Mouse (Mus musculus): ENCODE data around the gene Katnal1.
A peak's percentile ranks its signal among the peaks of the same experiment; 100 is the strongest.

The Katnal1 gene

DNA sequence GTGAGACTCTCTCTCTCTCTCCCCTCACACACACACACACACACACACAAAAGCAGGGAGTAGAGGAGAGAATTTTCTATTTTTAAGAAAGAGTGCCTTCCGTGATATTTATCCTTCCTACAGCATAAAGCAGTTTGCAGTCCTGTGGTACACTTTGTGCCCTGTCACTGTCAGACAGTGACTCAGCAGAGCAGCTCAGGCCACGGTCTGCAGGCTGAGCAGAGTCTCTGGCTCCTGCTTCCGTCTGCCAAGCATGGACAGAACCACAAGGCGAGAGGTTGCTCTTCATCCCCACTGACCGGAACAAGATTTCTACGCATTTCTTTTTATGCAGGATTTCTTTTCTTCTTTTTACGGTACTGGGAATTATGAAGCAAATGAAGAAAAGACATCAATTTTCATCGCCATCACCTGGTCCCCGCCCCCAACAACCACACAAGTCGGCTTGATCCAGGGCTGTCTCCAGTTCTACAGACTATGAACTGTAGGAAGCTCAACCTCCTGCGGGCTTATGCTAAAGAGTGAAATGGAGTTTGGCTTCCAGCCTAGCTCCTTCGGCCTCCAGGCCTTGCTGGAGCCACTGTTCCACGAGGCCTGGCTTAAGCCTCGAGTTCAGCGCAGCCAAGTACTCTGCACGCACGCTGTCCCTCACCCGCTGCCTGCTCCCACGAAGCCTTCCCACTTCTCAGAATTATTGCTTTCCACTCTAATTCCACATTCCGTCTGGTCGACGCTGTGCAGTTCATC is 25.4 kb upstream of the Katnal1 start:
- peak in 1 of 2 experiments; percentile 61 for DNase-seq

- DNase-seq = peak; percentile 76 to 90
Measured at GRCm38 (mm10) chr5:148953098-148953497, 24.0 kb upstream of the Katnal1 start.

- DNase-seq = peak in 1 of 2 experiments; percentile 67
Measured at GRCm38 (mm10) chr5:148952419-148952818, 23.3 kb upstream of the Katnal1 start.

- DNase-seq = no peak
Measured at GRCm38 (mm10) chr5:148951360-148951759, 22.2 kb upstream of the Katnal1 start.

GRCm38 (mm10) chr5:148950064-148950463 is 20.9 kb upstream of the Katnal1 start:
- no peak for DNase-seq

- DNase-seq = no peak
Measured at GRCm38 (mm10) chr5:148948577-148948976, 19.5 kb upstream of the Katnal1 start.

GRCm38 (mm10) chr5:148947412-148947811 is 18.3 kb upstream of the Katnal1 start:
- no peak for DNase-seq

- DNase-seq = peak; percentile 50 to 71
Measured at GRCm38 (mm10) chr5:148946787-148947186, 17.7 kb upstream of the Katnal1 start.

GRCm38 (mm10) chr5:148945735-148946134 is 16.6 kb upstream of the Katnal1 start:
- no peak for DNase-seq

DNA sequence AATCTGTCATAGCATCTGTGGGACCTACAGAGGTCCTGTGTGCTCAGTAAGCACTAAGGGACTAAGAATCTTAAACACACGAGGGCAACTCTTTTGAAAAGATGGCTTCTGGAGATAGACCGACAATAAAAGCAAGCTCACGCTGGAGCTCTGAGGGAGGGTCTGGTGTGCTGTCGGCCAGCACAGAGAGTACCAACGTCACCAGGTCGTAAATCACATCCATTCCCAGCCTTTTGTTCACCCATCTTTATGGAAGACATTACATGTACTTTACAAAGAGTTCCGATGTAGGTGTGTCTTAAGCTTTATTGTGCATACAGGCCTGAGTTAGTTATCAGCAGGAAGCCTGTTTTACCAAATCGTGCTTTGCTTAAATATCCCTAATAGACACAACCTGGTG is 14.9 kb upstream of the Katnal1 start:
- DNase-seq = no peak

DNA sequence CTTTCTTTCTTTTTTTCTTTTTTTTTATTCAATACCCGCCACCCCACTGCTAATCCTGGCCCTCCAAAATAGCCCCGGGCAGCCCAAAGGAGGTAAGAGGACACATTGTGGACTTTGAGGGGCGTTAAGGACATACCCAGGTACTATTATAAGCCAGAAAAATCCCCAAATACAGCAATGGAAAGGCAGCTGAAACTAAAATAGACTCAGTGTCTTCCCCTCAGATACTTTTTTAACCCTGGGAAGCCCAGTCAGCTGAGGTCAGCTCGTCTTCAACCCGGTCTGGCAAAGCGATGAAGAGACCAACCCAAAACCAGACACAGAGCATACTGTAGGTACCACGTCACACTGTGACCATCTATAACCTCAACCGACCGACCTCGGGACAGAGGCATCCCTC is 14.3 kb upstream of the Katnal1 start:
- DNase-seq = no peak

DNA sequence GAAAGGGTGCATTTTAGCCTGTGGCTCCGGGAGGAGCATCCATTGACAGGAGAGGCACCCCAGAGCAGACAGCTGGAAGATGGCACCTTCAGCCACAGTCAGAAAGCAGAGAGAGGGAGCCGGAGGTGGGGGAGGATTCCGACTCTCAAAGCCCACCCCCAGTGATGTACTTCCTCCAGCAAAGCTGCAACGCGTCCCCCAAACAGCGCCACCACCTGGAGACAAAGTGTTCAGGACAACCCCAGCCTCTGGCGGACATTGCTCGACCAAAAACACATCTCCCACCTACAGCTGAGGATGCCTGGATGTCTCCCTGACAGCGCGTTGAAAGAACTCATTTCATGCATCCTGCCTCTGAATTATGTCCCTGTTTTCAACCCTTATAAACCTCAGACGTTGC is 13.8 kb upstream of the Katnal1 start:
- no peak for DNase-seq

GRCm38 (mm10) chr5:148942305-148942704 is 13.2 kb upstream of the Katnal1 start:
- no peak for DNase-seq

DNA sequence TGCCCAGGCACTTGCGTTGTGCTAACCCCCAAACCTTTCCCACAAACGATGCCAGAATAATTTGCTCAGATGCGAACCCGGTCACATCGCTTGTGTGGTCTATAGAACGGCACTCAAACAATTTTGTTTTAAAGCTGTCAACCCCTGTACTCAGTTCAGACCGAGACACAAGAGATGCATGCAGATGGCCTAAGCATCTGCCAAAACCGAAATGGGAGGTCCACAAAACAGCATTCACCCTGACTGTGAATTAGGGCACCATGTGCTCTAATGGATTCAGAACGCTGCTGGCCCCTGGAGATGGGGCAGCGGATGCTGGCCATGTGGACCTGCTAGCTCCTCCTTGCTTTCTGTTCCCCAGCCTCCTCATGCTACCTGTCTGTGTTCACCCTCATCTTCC is 12.7 kb upstream of the Katnal1 start:
- DNase-seq = no peak

GRCm38 (mm10) chr5:148939948-148940382 is 10.8 kb upstream of the Katnal1 start:
- DNase-seq = no peak

DNA sequence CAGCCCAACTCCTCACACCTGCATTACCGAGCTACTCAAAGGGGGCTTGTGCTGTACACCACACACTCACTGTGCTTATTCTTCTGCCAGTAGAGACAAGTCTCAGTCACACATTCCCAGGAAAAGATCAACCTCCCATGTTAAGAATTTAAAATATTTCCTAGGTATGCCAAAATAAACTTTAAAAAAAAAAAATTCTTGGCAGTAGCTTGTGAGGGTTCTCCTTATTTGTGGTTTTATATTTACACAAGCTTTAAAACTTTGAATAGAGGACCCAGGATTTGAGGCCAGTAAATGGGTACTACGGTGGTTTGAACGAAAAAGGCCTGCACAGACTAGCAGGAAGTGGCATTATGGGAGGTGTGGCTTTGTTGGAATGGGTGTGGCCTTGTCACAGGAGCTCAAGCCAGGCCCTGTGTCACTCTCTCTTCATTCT is 7.4 kb upstream of the Katnal1 start:
- DNase-seq = peak in 1 of 2 experiments; percentile 38

- no peak for DNase-seq
Measured at GRCm38 (mm10) chr5:148935871-148936270, 6.8 kb upstream of the Katnal1 start.

DNA sequence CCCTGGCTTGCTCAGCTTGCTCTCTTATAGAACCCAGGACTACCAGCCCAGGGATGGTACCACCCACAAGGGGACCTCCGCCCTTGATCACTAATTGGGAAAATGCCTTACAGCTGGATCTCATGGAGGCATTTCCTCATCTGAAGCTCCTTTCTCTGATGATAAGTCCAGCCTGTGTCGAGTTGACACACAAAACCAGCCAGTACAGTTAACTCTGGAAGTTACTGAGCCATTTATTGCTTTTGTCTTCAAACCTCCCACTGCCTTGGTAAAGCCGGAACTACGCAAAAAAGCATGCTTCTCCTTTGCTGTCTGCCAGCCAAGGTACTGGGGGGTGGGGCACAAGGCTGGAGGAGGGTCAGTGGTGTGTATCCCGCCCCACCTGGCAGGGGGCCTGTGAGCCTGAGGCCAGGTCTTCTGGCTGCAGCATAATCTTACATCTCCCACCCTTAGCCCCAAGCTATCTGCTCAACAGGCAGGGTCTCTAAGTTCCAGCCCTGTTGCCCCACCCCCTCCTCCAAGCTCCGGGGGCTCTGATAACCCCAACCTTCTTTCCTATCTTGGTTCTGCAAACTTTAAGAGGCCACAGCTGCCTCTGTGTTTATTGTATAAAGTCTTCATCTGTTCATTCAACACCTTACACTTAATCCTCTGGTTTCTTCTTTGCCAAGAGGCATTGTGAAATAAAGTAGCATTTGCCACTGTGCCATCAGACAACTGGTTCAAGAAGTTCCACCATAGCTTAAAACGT is 6.1 kb upstream of the Katnal1 start:
- DNase-seq = peak in 1 of 2 experiments; percentile 35

- no peak for DNase-seq
Measured at GRCm38 (mm10) chr5:148934457-148934856, 5.3 kb upstream of the Katnal1 start.

- no peak for DNase-seq
Measured at GRCm38 (mm10) chr5:148933767-148934166, 4.6 kb upstream of the Katnal1 start.

DNA sequence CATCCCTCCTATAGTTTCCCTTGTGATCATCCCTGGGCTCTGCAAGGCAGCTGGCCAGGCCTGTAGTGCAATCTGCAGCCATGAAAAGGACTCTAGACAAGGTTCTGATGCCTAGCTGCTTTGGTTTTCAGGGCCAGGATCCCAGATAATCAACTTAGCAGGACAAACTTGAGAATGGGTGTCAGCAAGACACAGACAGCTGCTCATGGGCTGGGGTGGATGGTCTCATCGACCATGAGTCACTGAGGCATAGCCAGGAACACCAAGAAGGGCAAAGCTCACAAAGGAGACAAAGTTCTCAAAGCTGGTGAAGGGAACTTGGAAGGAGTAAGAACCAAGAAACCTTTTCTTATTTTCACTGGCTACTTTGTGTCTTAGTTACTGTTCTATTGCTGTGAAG is 2.2 kb upstream of the Katnal1 start:
- peak; percentile 52 to 78 for DNase-seq

DNA sequence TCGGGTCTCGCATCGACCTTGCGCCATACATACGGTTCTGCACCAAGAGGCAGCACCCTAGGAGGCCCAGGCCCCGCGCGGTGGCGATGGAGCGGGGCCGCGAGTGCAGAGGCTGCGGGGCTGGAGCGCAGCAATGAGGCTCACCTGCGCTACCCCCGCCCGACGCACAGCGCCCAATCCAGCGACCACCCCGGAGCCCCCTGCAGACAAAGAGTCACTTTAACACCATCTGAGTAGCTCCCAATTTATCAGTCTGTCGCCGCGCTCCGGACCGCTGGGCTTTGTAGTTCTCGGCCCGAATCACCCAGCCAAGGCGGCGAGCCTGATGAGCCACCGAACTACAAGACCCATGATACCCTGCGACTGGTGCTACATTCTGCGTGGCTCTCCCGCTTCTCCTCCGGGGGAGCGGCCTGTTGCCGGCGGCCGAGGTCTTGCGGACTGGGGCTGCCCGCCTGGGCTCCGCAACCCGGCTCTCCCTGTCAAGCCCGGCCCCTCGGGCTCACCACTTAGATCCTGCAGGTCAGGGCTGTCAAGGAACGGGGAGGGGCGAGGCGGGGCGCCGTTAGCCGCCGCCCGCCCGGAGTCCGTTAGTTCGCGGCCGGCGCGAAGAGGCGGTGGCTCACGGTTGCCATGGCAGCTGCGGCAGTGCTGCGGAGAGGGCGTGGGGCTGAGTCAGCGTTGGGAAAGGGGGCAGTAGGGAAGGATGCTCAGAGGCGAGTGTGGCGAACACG is 571 bp downstream of the Katnal1 start:
- DNase-seq = peak; percentile 94 to 96

DNA sequence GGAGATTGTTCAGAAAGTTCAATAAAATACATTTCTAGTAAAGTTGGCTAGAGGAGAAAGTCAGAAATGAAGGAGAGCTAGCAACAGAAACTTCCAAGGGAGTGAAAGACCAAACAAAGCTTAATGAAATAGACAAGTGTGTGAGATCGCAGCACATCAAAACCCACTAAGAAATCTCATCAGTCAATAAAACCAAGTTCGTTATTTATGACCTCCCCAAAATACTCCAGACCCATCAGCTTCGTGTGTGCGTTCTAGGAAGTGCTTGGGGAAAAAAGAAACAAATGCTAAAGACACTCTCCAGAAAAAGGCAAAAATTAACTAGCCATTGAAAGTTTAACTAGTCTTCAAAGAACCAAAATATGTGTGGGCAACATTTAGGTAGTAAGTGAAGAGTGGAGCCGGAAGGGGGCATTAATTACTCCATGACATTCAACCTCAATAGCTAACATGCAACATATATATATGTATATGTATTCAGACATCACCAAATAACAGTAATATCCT is 1.4 kb downstream of the Katnal1 start:
- DNase-seq = no peak
